Mouse (Mus musculus) megakaryocyte-erythroid progenitor cell, adult 5 weeks (primary cell): ENCODE results near the gene Uck1. TPM values are rescaled to one million over a fixed set of nuclear protein-coding genes. Genes with fewer than 3 reads are reported as not detected.

Source experiments
- polyA plus RNA-seq: library from polyadenylated mRNA; stranded (reverse); fragments of >175 nt; gene quantifications from 2 replicates; pipeline ENCODE4 v1.2.3, GENCODE M21; 2012

Uck1 gene
- polyA plus RNA-seq, result 76.4 and 86.0 TPM in 2 replicates

DNA sequence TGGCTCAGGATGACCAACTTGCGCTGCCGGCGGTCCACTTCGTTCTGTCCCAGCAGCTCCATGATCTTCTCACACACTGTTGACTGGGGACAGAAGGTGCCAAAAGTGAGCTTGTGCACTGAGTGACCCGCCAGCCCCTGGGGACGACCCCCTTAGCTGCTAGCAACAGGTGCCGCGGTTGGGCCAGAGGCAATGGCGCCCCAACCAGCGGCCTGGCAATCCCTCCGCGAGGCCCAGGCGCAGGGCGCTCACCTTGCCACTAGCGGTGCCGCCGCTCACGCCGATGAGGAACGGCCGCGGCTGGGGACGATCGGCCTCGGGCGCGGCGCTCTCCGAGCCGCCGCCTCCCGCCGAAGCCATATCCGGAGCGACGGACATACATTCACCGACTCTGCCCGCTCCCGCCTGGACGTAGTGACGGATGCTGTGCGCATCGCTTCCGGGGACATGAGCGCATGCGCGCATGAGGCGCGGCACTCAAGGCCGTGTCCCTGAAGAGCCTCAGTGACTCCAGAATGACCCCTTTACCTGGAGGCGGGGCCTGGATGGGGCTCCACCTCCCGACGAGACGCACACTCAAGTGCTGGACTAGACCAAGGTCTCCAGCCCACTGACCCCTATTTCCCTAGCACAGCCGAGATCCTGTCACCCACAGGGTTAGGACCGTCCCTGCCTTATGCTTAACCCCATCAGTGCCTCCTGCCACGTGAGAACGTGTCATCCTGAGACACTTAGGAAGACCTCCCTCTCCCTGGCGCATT is at the start of gene Uck1:
Gene Uck1 (minus strand): TSS at position 503 of the 761 bp plus-strand sequence.

DNA sequence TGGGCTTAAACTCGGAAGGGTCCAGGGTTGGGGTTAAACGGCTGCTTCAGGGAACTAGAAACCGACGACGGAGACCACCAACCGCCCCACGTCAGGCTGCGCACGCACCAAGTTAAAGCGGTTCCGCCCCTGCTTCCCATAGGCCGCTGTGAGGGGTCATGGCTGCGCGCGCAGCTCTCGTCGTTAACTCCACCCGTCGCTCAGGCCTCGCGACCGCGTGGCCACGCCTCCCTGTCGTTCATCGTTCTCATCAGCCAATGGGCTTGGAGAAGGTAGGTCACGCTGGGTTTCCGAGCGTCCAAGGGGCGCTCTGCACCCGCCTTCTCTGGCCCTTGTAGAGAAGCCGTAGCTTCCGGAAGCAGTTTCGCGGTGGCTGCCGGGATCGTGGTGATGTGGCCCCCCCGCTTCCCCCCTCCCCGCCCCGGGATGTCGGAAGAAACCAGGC is 28.0 kb upstream of the Uck1 start, which contains the start of gene Swi5:
Gene Swi5 (minus strand): TSS at position 153 of the 445 bp plus-strand sequence.

DNA sequence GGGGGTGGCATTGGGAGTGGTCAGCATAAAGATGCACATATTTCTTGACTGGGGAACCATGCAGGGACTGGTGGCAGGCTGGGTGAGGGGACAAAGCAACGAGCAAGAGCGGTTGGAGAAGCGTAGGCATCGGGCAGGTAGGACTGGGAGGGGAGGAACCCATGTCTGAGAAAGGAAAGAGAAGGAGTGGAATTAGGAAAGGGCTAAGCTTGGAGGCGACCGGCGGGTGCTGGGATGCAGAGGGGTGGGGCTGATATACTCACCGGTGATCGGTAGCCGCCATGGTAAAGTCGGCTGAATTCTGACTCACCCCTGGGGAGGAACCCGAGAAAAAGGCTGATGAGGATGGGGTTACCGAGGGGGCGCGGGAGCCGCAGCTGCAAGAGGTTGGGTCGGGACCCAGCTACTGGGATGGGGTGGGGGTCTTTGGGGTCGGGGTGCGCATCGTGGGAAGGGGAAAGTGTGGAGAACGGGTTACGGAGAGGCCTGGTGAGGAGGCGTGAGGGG is 27.4 kb upstream of the Uck1 start, which contains the start of gene Golga2:
Gene Golga2 (plus strand): TSS at position 51 of the 507 bp plus-strand sequence.

DNA sequence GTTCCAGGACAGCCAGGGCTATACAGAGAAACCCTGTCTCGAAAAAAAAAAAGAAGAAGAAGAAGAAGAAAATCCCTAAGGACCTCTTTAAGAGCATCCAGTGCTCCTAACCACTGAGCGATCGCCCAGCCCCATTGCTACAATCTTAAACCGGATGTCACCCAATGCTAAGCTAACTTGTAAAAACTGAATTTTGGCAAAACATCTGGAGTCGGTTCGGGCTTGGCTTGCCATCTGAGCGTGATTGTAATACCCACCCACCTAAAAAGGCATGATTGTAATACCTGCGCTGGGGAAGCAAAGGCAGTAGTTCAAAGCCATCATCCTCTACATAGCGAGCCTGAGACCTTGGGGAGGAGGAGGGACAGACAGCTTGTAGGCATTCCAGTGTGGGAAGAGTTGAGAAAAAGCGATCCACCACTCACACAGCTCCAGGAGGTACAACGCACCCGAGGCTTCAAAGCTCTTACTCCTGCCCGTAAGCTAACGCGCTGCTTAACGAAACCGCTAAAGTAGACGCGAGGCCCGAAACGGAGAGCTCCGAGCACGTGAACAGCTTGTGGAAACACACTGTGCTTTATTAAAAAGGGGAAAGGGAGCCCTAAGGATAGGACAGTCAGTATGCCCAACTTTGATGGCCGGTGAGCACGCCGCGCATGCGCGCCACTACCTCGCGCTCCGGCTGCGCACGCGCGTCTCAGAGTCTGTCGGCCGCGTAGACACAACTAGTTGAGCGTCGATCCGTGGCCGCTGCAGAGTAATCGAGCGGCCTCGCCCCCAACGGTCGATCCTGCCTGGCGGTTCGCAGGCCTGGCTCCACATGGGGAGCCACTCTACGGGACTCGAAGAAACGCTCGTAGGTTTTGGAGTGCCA is 23.8 kb downstream of the Uck1 start, which contains the start of gene Pomt1:
Gene Pomt1 (plus strand): TSS at position 705 of the 874 bp plus-strand sequence.

Other genes with a start within 250 kb of the Uck1 start
- gene Fam78a, start 175.3 kb downstream of the Uck1 start, polyA plus RNA-seq, result 26.4 and 28.2 TPM in 2 replicates
- 1.3 and 1.8 TPM in 2 replicates for gene Plpp7, start 164.6 kb downstream of the Uck1 start, polyA plus RNA-seq
- 51.0 and 68.3 TPM in 2 replicates for gene Prrc2b, start 109.1 kb downstream of the Uck1 start, polyA plus RNA-seq
- gene Pomt1, start 23.6 kb downstream of the Uck1 start, polyA plus RNA-seq, result 25.3 and 27.2 TPM in 2 replicates
- gene Golga2, start 27.2 kb upstream of the Uck1 start, polyA plus RNA-seq, result 31.1 and 37.8 TPM in 2 replicates
- 327 and 356 TPM in 2 replicates for gene Swi5, start 27.9 kb upstream of the Uck1 start, polyA plus RNA-seq
- gene Ciz1, start 92.2 kb upstream of the Uck1 start, polyA plus RNA-seq, result 331 and 409 TPM in 2 replicates
- gene Dnm1, start 93.2 kb upstream of the Uck1 start, polyA plus RNA-seq, result 0.74 and 0.85 TPM in 2 replicates
- 47.1 and 56.7 TPM in 2 replicates for gene 1110008P14Rik, start 121.8 kb upstream of the Uck1 start, polyA plus RNA-seq
- gene Lcn2, start 128.1 kb upstream of the Uck1 start, polyA plus RNA-seq, result 344 and 392 TPM in 2 replicates
- gene Ptges2, start 135.7 kb upstream of the Uck1 start, polyA plus RNA-seq, result 5.8 and 6.1 TPM in 2 replicates
- gene Naif1, start 190.3 kb upstream of the Uck1 start, polyA plus RNA-seq, result 3.2 and 6.1 TPM in 2 replicates
- gene Slc25a25, start 191.3 kb upstream of the Uck1 start, polyA plus RNA-seq, result 21.5 and 26.0 TPM in 2 replicates